Mouse (Mus musculus): ENCODE data around the gene Fam227a. TPM values are rescaled to one million over a fixed set of nuclear protein-coding genes. Genes with fewer than 3 reads are reported as not detected.

The Fam227a gene
- polyA plus RNA-seq, 1 experiment from 2014 or later = 0.29 TPM

DNA sequence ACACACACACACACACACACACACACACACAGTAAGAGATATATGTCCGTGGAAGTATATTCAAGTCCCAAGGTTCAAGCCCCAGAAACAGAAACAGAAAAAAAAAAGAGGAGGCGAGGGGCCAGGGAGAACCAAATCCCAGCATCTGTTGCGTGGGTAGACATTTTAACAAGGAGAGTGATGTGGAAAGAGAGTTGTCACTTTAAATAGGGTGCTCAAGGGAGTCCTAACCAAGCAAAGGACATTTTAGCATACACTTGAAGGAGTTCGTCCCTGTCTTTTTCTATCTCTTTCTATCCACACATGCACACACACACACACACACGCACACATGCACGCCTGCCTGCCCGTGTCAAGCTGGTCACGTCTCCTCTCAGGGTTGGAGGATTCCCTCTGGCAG lies 5.9 kb upstream of the Fam227a start:
- 0 out of 2 replicates have a peak, but pooled peaks cover 2% of the 10 kb centered on the region for H3K4me1 ChIP-seq (replicated peaks; ENCODE audit: control insufficient read depth, insufficient read depth)
- H3K4me3 ChIP-seq (ENCODE audit: low read depth, low read length) = no peak overlapping the region
- no peak for DNase-seq (ENCODE audit: low spot score)
- ATAC-seq (ENCODE audit: low FRiP score, low TSS enrichment) = no peak
- H3K4me2 ChIP-seq (replicated peaks; ENCODE audit: low read depth) = no peak overlapping the region
- 93% methylated on average over 8 of the region's 8 CpGs for WGBS
- H3K27ac ChIP-seq (replicated peaks) = no peak overlapping the region
- TF ChIP-seq EP300 (optimal IDR thresholded peaks at IDR 0.05) (no peak), CTCF (IDR thresholded peaks at IDR 0.05; ENCODE audit: low read depth) (no peak)
- no peak overlapping the region for H3K9ac ChIP-seq (ENCODE audit: low read length)
- no peaks in the 10 kb centered on the region for H3K27me3 ChIP-seq (ENCODE audit: control insufficient read depth, insufficient read depth, low read length)
- H3K9me3 ChIP-seq (ENCODE audit: control insufficient read depth, low read length) = no peaks in the 10 kb centered on the region
- peaks cover 7% of the 10 kb centered on the region; the same call in 1 of the 2 replicates for H3K36me3 ChIP-seq (ENCODE audit: control insufficient read depth, insufficient read depth, low read length)

DNA sequence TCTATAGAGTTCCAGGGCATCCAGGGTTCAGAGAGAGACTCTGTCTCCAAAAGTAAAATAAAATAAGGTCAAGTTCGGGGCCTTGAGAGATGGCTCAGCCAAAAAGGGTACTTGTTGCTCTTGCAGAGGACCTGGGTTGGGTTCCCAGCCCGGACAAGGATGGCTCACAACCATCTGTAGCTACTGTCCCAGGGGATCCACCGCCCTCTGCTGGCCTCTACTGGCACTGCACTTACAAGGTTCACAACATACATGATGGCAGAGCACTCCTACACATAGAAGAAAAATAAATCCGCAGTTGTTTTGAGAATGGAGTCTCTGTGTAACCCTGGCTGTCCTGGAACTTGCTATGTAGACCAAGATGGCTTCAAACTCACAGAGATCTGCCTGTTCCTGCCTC lies 3.1 kb upstream of the Fam227a start:
- Histone ChIP-seq H3K9me3 (ENCODE audit: control insufficient read depth, low read length) (no peaks in the 10 kb centered on the region), H3K27me3 (ENCODE audit: control insufficient read depth, insufficient read depth, low read length) (no peaks in the 10 kb centered on the region), H3K4me3 (ENCODE audit: low read depth, low read length) (no peak overlapping the region), H3K9ac (ENCODE audit: low read length) (no peak overlapping the region), H3K36me3 (ENCODE audit: control insufficient read depth, insufficient read depth, low read length) (peaks cover 7% of the 10 kb centered on the region; the same call in 1 of the 2 replicates), H3K4me2 (replicated peaks; ENCODE audit: low read depth) (no peak overlapping the region), H3K4me1 (replicated peaks; ENCODE audit: control insufficient read depth, insufficient read depth) (0 out of 2 replicates have a peak, but pooled peaks cover 2% of the 10 kb centered on the region), H3K27ac (replicated peaks) (no peak overlapping the region)
- TF ChIP-seq EP300 (optimal IDR thresholded peaks at IDR 0.05) (no peak), CTCF (IDR thresholded peaks at IDR 0.05; ENCODE audit: low read depth) (peak; percentile 64)
- ATAC-seq (ENCODE audit: low FRiP score, low TSS enrichment) = no peak
- 69% methylated on average over 4 of the region's 4 CpGs for WGBS
- peak; percentile 33 for DNase-seq (ENCODE audit: low spot score)

DNA sequence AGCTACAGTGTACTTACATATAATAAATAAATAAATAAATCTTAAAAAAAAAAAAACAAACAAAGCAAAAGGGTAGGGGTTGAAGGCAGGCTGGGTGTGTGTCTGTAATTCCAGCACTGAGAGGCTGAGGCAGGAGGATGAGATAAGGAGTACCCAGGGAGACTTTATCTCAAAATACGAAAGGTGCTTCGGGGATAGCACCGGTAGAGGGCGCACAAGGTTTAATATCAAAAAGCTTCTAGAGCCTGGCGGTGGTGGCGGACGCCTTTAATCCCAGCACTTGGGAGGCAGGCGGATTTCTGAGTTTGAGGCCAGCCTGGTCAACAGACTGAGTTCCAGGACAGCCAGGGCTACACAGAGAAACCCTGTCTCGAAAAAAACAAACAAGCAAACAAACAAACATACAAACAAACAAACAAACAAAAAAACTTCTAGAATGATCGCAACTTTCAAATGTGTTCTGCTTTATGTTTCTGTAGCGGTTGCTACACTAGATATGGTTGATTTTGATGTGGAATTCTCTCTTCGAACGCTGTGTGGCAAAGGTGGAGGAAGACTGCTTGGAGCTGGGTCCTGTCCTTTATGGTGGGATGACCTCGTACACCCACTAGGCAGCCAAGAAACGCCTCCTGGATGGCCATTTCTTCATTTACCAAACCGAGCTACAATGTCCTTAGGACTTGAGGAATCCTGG lies 772 bp downstream of the Fam227a start:
- H3K27me3 ChIP-seq (ENCODE audit: control insufficient read depth, insufficient read depth, low read length) = no peaks in the 10 kb centered on the region
- peak overlapping the region; percentile 78 for H3K9ac ChIP-seq (ENCODE audit: low read length)
- no peaks in the 10 kb centered on the region for H3K36me3 ChIP-seq (ENCODE audit: control insufficient read depth, insufficient read depth, low read length)
- 2% methylated on average over 16 of the region's 16 CpGs for WGBS
- peak; percentile 89 for DNase-seq (ENCODE audit: low spot score)
- no peaks in the 10 kb centered on the region for H3K9me3 ChIP-seq (ENCODE audit: control insufficient read depth, low read length)
- peak; percentile 22 for ATAC-seq (ENCODE audit: low FRiP score, low TSS enrichment)
- H3K4me3 ChIP-seq (ENCODE audit: low read depth, low read length) = peak overlapping the region; percentile 69
- H3K27ac ChIP-seq (replicated peaks) = peak overlapping the region; percentile 96
- TF ChIP-seq EP300 (optimal IDR thresholded peaks at IDR 0.05) (no peak), CTCF (IDR thresholded peaks at IDR 0.05; ENCODE audit: low read depth) (peak; percentile 77)
- H3K4me2 ChIP-seq (replicated peaks; ENCODE audit: low read depth) = peak overlapping the region; percentile 87
- H3K4me1 ChIP-seq (replicated peaks; ENCODE audit: control insufficient read depth, insufficient read depth) = 0 out of 2 replicates have a peak, but pooled peaks cover 2% of the 10 kb centered on the region

DNA sequence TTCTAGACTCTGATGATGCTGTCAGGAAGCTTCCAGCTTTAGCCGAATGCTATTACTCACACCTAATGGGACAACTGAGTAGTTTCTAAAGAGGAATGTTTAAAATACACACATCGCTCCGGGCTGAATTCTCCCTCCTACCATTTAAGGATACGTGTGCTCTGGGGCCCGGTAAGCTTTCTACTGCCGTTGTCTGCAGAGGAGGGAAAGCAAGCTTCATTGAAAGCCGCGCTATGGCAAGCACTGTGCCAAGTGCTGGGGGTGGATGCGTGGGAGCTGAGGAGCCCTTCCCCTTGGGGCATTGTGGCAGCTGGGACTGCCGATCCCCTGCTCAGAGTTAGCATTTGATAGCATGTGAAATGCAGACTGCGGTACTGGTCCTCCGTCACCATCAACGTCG lies 2.3 kb downstream of the Fam227a start:
- Histone ChIP-seq H3K27me3 (ENCODE audit: control insufficient read depth, insufficient read depth, low read length) (no peaks in the 10 kb centered on the region), H3K36me3 (ENCODE audit: control insufficient read depth, insufficient read depth, low read length) (no peaks in the 10 kb centered on the region), H3K4me3 (ENCODE audit: low read depth, low read length) (no peak overlapping the region), H3K4me2 (replicated peaks; ENCODE audit: low read depth) (no peak overlapping the region), H3K9ac (ENCODE audit: low read length) (no peak overlapping the region), H3K9me3 (ENCODE audit: control insufficient read depth, low read length) (no peaks in the 10 kb centered on the region), H3K4me1 (replicated peaks; ENCODE audit: control insufficient read depth, insufficient read depth) (0 out of 2 replicates have a peak, but pooled peaks cover 2% of the 10 kb centered on the region), H3K27ac (replicated peaks) (peak overlapping the region; percentile 75)
- TF ChIP-seq EP300 (optimal IDR thresholded peaks at IDR 0.05) (no peak), CTCF (IDR thresholded peaks at IDR 0.05; ENCODE audit: low read depth) (no peak)
- DNase-seq (ENCODE audit: low spot score) (no peak), ATAC-seq (ENCODE audit: low FRiP score, low TSS enrichment) (no peak)
- 77% methylated on average over 14 of the region's 14 CpGs for WGBS

DNA sequence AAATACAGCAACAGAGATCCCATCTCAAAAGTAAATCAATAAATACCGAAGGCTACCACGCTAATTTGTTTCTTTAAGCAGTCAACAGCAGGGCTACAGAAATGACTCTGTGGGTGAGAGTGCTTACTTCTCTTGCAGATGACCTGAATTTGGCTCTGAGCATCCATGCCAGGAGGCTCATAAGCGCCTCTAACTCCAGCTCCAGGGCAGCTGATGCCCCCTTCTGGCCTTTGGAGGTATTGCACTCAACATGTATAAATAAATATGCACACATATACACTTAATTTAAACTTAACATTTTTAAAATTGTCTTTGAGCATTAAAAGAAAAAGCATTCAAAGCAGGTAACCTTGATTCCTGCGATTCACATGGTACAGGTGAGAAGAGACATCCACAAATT lies 7.3 kb downstream of the Fam227a start:
- no peaks in the 10 kb centered on the region for H3K9me3 ChIP-seq (ENCODE audit: control insufficient read depth, low read length)
- H3K27me3 ChIP-seq (ENCODE audit: control insufficient read depth, insufficient read depth, low read length) = no peaks in the 10 kb centered on the region
- no peak overlapping the region for H3K4me2 ChIP-seq (replicated peaks; ENCODE audit: low read depth)
- ATAC-seq (ENCODE audit: low FRiP score, low TSS enrichment) = no peak
- no peaks in the 10 kb centered on the region for H3K36me3 ChIP-seq (ENCODE audit: control insufficient read depth, insufficient read depth, low read length)
- no peak overlapping the region for H3K9ac ChIP-seq (ENCODE audit: low read length)
- DNase-seq (ENCODE audit: low spot score) = no peak
- WGBS = 80% methylated on average over 4 of the region's 4 CpGs
- H3K4me1 ChIP-seq (replicated peaks; ENCODE audit: control insufficient read depth, insufficient read depth) = no peaks in the 10 kb centered on the region
- no peak overlapping the region for H3K4me3 ChIP-seq (ENCODE audit: low read depth, low read length)
- no peak overlapping the region for H3K27ac ChIP-seq (replicated peaks)
- TF ChIP-seq CTCF (IDR thresholded peaks at IDR 0.05; ENCODE audit: low read depth) = peak; percentile 70
- TF ChIP-seq EP300 (optimal IDR thresholded peaks at IDR 0.05) = no peak

DNA sequence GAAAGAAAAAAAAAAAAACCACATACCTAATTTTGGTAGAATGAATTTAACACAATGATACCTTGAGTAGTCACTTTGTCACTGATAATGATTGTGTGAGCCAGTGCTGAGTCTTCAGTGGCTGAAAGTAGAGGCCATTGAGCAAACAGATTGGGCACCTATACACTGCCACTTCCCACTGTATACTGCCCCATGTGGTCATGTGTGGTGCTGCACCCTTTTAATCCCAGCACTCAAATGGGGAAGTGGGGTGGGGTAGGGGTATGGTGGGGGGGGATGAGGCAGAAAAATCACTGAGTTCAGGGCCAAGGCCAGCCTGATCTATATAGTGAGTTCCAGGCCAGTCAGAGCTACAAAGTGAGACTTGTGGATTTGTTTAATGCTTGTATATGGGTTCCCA lies 8.2 kb downstream of the Fam227a start:
- H3K4me3 ChIP-seq (ENCODE audit: low read depth, low read length) = no peak overlapping the region
- no peaks in the 10 kb centered on the region for H3K9me3 ChIP-seq (ENCODE audit: control insufficient read depth, low read length)
- TF ChIP-seq EP300 (optimal IDR thresholded peaks at IDR 0.05) (no peak), CTCF (IDR thresholded peaks at IDR 0.05; ENCODE audit: low read depth) (peak; percentile 74)
- no peaks in the 10 kb centered on the region for H3K4me1 ChIP-seq (replicated peaks; ENCODE audit: control insufficient read depth, insufficient read depth)
- no peak overlapping the region for H3K4me2 ChIP-seq (replicated peaks; ENCODE audit: low read depth)
- H3K36me3 ChIP-seq (ENCODE audit: control insufficient read depth, insufficient read depth, low read length) = no peaks in the 10 kb centered on the region
- DNase-seq (ENCODE audit: low spot score) (peak; percentile 42), ATAC-seq (ENCODE audit: low FRiP score, low TSS enrichment) (0 out of 2 replicates have a peak, but pooled peaks have one; percentile 33)
- H3K27me3 ChIP-seq (ENCODE audit: control insufficient read depth, insufficient read depth, low read length) = no peaks in the 10 kb centered on the region
- no peak overlapping the region for H3K27ac ChIP-seq (replicated peaks)
- H3K9ac ChIP-seq (ENCODE audit: low read length) = no peak overlapping the region

Data from stomach, postnatal 0 days (tissue).